Mouse (Mus musculus): ENCODE data around the gene Fbxw4.

GRCm38 (mm10) chr19:45695496-45696280, 35.6 kb upstream of the Fbxw4 start:
- no peak for TF ChIP-seq CTCF (IDR thresholded peaks at IDR 0.05; ENCODE audit: extremely low read depth, insufficient read depth, insufficient read length, insufficient replicate concordance)
- no peak for TF ChIP-seq POLR2A (IDR thresholded peaks at IDR 0.05; ENCODE audit: low read depth, low read length)

Measured in spleen, adult 2 months (tissue).